Mouse (Mus musculus): ENCODE data around the gene Camsap1. TPM values are rescaled to one million over a fixed set of nuclear protein-coding genes. Genes with fewer than 3 reads are reported as not detected.

Camsap1 gene
- total and polyA plus RNA-seq, 3 experiments = 24.2 to 30.2 (median 25.8) TPM

DNA sequence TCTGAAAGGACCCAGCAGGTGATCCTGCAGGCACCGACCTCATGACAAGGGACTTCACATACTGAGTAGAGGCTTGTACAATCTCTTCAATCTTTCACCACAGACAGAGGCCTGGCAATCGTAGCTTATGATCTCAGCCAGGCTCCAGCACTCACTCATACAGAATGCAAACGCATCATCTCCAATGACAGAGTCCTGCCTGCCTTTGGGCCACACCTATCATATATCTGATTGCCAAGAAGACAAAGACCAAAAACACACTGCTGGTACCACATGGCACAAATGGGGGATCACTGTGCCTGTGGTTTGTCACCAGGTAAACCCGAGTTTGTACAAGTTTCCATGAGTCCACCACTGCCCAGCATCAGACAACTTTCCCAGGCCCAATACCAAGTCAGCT, 34.2 kb upstream of the Camsap1 start:
- H3K9me3 ChIP-seq (replicated peaks; ENCODE audit: insufficient read depth, low read length) = no peaks in the 10 kb centered on the region
- peaks cover 20% of the 10 kb centered on the region for H3K79me2 ChIP-seq (ENCODE audit: control insufficient read depth, insufficient read depth, low read length, poor library complexity)
- peaks cover 3 to 36% of the 10 kb centered on the region in 2 experiments; a peak in 3 of 4 replicates for H3K36me3 ChIP-seq (ENCODE audit: control insufficient read depth in 1 of 2, insufficient read depth in 2 of 2, low read length in 2 of 2)
- H3K27ac ChIP-seq (ENCODE audit: control insufficient read depth, low read depth, low read length) = no peak overlapping the region
- TF ChIP-seq KAT2A (conservative IDR thresholded peaks at IDR 0.05; ENCODE audit: low read depth, low read length) (no peak), GATA1 (IDR thresholded peaks at IDR 0.05; ENCODE audit: low read depth, low read length) (no peak), MYC (IDR thresholded peaks at IDR 0.05; ENCODE audit: low read depth, low read length) (no peak), MAFK (IDR thresholded peaks at IDR 0.05; ENCODE audit: borderline replicate concordance, low read depth, low read length) (no peak), RCOR1 (IDR thresholded peaks at IDR 0.05; ENCODE audit: low read depth, low read length) (no peak), ETS1 (IDR thresholded peaks at IDR 0.05; ENCODE audit: low read depth, low read length) (no peak), UBTF (IDR thresholded peaks at IDR 0.05; ENCODE audit: borderline replicate concordance, insufficient read depth, low read depth, low read length) (no peak), SMC3 (IDR thresholded peaks at IDR 0.05; ENCODE audit: low read depth, low read length) (no peak), POLR2AphosphoS2 (IDR thresholded peaks at IDR 0.05; ENCODE audit: low read length) (no peak), BHLHE40 (IDR thresholded peaks at IDR 0.05; ENCODE audit: borderline replicate concordance, low read depth, low read length) (no peak), SIN3A (IDR thresholded peaks at IDR 0.05; ENCODE audit: low read length) (no peak), EP300 (IDR thresholded peaks at IDR 0.05; ENCODE audit: low read depth in 1 of 2, low read length in 2 of 2) (no peak)
- H3K27me3 ChIP-seq (ENCODE audit: control insufficient read depth in 1 of 2, insufficient read depth in 2 of 2, low read length in 2 of 2) = no peaks in the 10 kb centered on the region
- H3K4me1 ChIP-seq (ENCODE audit: control insufficient read depth in 1 of 2, insufficient read depth in 2 of 2, low read length in 2 of 2) = peaks cover 14 to 36% of the 10 kb centered on the region in 2 experiments
- DNase-seq (ENCODE audit: low read depth, low spot score) = no peak
- H3K9ac ChIP-seq (ENCODE audit: control insufficient read depth, low read depth, low read length, poor library complexity, severe bottlenecking) = no peak overlapping the region
- no peak overlapping the region for H3K4me3 ChIP-seq (ENCODE audit: control insufficient read depth in 1 of 2, insufficient read depth in 1 of 2, low read depth in 2 of 2, low read length in 2 of 2)

DNA sequence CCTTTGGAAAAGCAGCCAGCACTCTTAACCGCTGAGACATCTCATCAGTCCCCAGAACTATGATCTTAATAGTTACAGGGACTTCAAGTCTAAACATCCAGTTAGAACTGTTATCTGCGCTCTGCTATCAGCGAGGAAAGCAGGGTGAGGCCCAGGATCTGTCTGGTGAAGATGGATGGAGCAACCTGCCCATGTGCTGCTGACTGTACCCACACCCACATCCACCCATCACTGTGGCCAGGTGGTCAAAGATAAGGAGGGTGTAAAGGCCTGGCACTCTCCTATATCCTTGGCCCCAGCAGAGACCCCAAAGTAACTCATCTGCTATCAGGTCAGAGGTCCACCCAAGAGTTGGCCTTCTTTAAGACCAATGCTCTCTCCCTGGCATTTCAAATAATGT, 30.6 kb upstream of the Camsap1 start:
- H3K27ac ChIP-seq (ENCODE audit: control insufficient read depth, low read depth, low read length) = peak overlapping the region; percentile 53
- H3K36me3 ChIP-seq (ENCODE audit: control insufficient read depth in 1 of 2, insufficient read depth in 2 of 2, low read length in 2 of 2) = peaks cover 5 to 27% of the 10 kb centered on the region in 2 experiments; a peak in 3 of 4 replicates
- H3K4me1 ChIP-seq (ENCODE audit: control insufficient read depth in 1 of 2, insufficient read depth in 2 of 2, low read length in 2 of 2) = peaks cover 8 to 27% of the 10 kb centered on the region in 2 experiments; a peak in 3 of 4 replicates
- H3K9ac ChIP-seq (ENCODE audit: control insufficient read depth, low read depth, low read length, poor library complexity, severe bottlenecking) = no peak overlapping the region
- H3K9me3 ChIP-seq (replicated peaks; ENCODE audit: insufficient read depth, low read length) = no peaks in the 10 kb centered on the region
- H3K79me2 ChIP-seq (ENCODE audit: control insufficient read depth, insufficient read depth, low read length, poor library complexity) = peaks cover 12% of the 10 kb centered on the region; the same call in 1 of the 2 replicates
- H3K4me3 ChIP-seq (ENCODE audit: control insufficient read depth in 1 of 2, insufficient read depth in 1 of 2, low read depth in 2 of 2, low read length in 2 of 2) = no peak overlapping the region
- peak; percentile 48 for DNase-seq (ENCODE audit: low read depth, low spot score)
- no peaks in the 10 kb centered on the region for H3K27me3 ChIP-seq (ENCODE audit: control insufficient read depth in 1 of 2, insufficient read depth in 2 of 2, low read length in 2 of 2)
- TF ChIP-seq USF1 (IDR thresholded peaks at IDR 0.05; ENCODE audit: low read depth, low read length) (no peak), UBTF (IDR thresholded peaks at IDR 0.05; ENCODE audit: borderline replicate concordance, insufficient read depth, low read depth, low read length) (no peak), ELF1 (IDR thresholded peaks at IDR 0.05; ENCODE audit: low read depth, low read length) (no peak), TAL1 (IDR thresholded peaks at IDR 0.05; ENCODE audit: low read length) (peak; percentile 68), SIN3A (IDR thresholded peaks at IDR 0.05; ENCODE audit: low read length) (0 out of 2 replicates have a peak, but pooled peaks have one; percentile 16), USF2 (IDR thresholded peaks at IDR 0.05; ENCODE audit: borderline replicate concordance in 1 of 2, insufficient read depth in 1 of 2, low read depth in 1 of 2, low read length in 2 of 2) (no peak), SMC3 (IDR thresholded peaks at IDR 0.05; ENCODE audit: low read depth, low read length) (no peak), E2F4 (IDR thresholded peaks at IDR 0.05; ENCODE audit: borderline replicate concordance, low read depth, low read length) (no peak), EP300 (IDR thresholded peaks at IDR 0.05; ENCODE audit: low read depth in 1 of 2, low read length in 2 of 2) (peak; percentile 56 to 81), POLR2AphosphoS5 (IDR thresholded peaks at IDR 0.05; ENCODE audit: borderline replicate concordance, low read depth, low read length) (no peak), MYB (IDR thresholded peaks at IDR 0.05; ENCODE audit: low read depth, low read length) (no peak), ZC3H11A (IDR thresholded peaks at IDR 0.05; ENCODE audit: low read depth, low read length) (no peak), CHD1 (IDR thresholded peaks at IDR 0.05; ENCODE audit: low read depth, low read length) (no peak), KAT2A (conservative IDR thresholded peaks at IDR 0.05; ENCODE audit: low read depth, low read length) (no peak), ZKSCAN1 (IDR thresholded peaks at IDR 0.05; ENCODE audit: low read depth, low read length) (no peak), NELFE (IDR thresholded peaks at IDR 0.05; ENCODE audit: low read depth, low read length) (no peak), NRF1 (IDR thresholded peaks at IDR 0.05; ENCODE audit: insufficient read depth, low read depth, low read length, poor library complexity, severe bottlenecking) (no peak), MAZ (IDR thresholded peaks at IDR 0.05; ENCODE audit: low read depth, low read length) (no peak), MXI1 (IDR thresholded peaks at IDR 0.05; ENCODE audit: low read depth, low read length) (no peak), POLR2AphosphoS2 (IDR thresholded peaks at IDR 0.05; ENCODE audit: low read length) (no peak), POLR2A (IDR thresholded peaks at IDR 0.05; ENCODE audit: control insufficient read depth in 1 of 2, insufficient read depth in 1 of 2, low read depth in 1 of 2, low read length in 2 of 2, poor library complexity in 1 of 2) (no peak), TCF12 (IDR thresholded peaks at IDR 0.05; ENCODE audit: low read depth, low read length) (peak; percentile 59; the same call in 1 of the 2 replicates), ETS1 (IDR thresholded peaks at IDR 0.05; ENCODE audit: low read depth, low read length) (0 out of 2 replicates have a peak, but pooled peaks have one; percentile 36), RCOR1 (IDR thresholded peaks at IDR 0.05; ENCODE audit: low read depth, low read length) (peak; percentile 41; the same call in 1 of the 2 replicates), HCFC1 (IDR thresholded peaks at IDR 0.05; ENCODE audit: low read depth, low read length) (no peak), CHD2 (IDR thresholded peaks at IDR 0.05; ENCODE audit: low read length) (no peak)
